Mouse (Mus musculus): ENCODE measurements around the gene Pex13. TPM values are rescaled to one million over a fixed set of nuclear protein-coding genes. Genes with fewer than 3 reads are reported as not detected.

Gene Pex13
- polyA plus RNA-seq, 1 experiment from 2014 or later: 42.8 TPM

GRCm38 (mm10) chr11:23688060-23688459, 22.3 kb upstream of the Pex13 start:
- H3K4me3 ChIP-seq (ENCODE audit: low read depth, low read length): no peak overlapping the region
- H3K9me3 ChIP-seq (ENCODE audit: control insufficient read depth, low read length): no peaks in the 10 kb centered on the region
- H3K27me3 ChIP-seq (ENCODE audit: control insufficient read depth, insufficient read depth, low read length): no peaks in the 10 kb centered on the region
- H3K4me2 ChIP-seq (ENCODE audit: low read depth, low read length, severe bottlenecking): no peak overlapping the region
- H3K36me3 ChIP-seq (ENCODE audit: control insufficient read depth, insufficient read depth, low read length): no peaks in the 10 kb centered on the region
- H3K27ac ChIP-seq (ENCODE audit: low read depth, low read length): no peak overlapping the region
- no peak for DNase-seq (ENCODE audit: low spot score)
- no peaks in the 10 kb centered on the region for H3K4me1 ChIP-seq (replicated peaks; ENCODE audit: control insufficient read depth, insufficient read depth, low read length)
- no peak overlapping the region for H3K9ac ChIP-seq (ENCODE audit: low read length)
- 94% methylated on average over 1 of the region's 1 CpGs for WGBS
- ATAC-seq (replicated peaks; ENCODE audit: low FRiP score): no peak

DNA sequence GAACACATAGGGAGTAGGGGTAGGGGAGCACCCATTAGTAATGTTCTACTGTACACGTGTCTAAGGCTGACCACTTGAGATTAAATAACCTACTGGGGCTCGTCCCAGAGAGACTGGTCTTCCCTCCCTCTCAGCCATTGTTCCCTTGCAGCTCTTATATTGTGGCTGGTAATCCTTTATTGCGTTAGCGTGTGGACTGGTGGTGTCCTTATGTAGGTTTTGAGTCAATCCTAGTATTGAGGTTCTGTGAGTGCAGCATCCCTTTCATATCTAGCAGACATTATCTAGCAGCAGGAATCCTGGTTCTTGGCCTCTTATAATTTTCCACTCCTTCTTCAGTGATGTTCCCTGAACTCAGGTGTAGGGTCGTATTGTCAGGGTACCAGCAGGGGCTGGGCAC, 20.9 kb upstream of the Pex13 start:
- no peaks in the 10 kb centered on the region for H3K9me3 ChIP-seq (ENCODE audit: control insufficient read depth, low read length)
- WGBS: 84% methylated on average over 5 of the region's 5 CpGs
- no peak overlapping the region for H3K4me2 ChIP-seq (ENCODE audit: low read depth, low read length, severe bottlenecking)
- no peak overlapping the region for H3K9ac ChIP-seq (ENCODE audit: low read length)
- DNase-seq (ENCODE audit: low spot score): no peak
- H3K27me3 ChIP-seq (ENCODE audit: control insufficient read depth, insufficient read depth, low read length): no peaks in the 10 kb centered on the region
- H3K4me3 ChIP-seq (ENCODE audit: low read depth, low read length): no peak overlapping the region
- H3K4me1 ChIP-seq (replicated peaks; ENCODE audit: control insufficient read depth, insufficient read depth, low read length): no peaks in the 10 kb centered on the region
- ATAC-seq (replicated peaks; ENCODE audit: low FRiP score): no peak
- no peak overlapping the region for H3K27ac ChIP-seq (ENCODE audit: low read depth, low read length)
- H3K36me3 ChIP-seq (ENCODE audit: control insufficient read depth, insufficient read depth, low read length): no peaks in the 10 kb centered on the region; the same call in 1 of the 2 replicates

DNA sequence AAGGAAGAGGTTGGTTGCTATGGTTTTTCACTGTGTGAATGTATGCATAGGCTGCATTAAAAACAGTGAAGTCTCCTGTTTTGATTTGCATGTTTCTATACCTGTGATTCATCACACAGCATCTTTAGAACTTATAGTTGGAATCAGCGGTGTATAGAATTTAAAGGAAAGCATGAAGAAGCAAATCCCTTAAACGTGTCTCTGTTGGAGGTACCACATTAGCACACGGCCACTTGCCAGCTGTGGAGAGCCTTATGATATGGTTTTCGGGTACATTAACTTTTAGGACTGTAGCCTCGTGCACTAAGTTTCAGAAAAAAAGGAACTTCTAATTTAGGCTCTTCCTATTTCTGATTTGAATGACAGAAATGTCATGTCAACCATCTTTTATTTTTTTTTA, 16.8 kb upstream of the Pex13 start:
- DNase-seq (ENCODE audit: low spot score) (no peak), ATAC-seq (replicated peaks; ENCODE audit: low FRiP score) (no peak)
- Histone ChIP-seq H3K4me3 (ENCODE audit: low read depth, low read length) (no peak overlapping the region), H3K9ac (ENCODE audit: low read length) (no peak overlapping the region), H3K36me3 (ENCODE audit: control insufficient read depth, insufficient read depth, low read length) (no peaks in the 10 kb centered on the region; the same call in 1 of the 2 replicates), H3K27ac (ENCODE audit: low read depth, low read length) (no peak overlapping the region), H3K4me2 (ENCODE audit: low read depth, low read length, severe bottlenecking) (no peak overlapping the region), H3K27me3 (ENCODE audit: control insufficient read depth, insufficient read depth, low read length) (no peaks in the 10 kb centered on the region), H3K4me1 (replicated peaks; ENCODE audit: control insufficient read depth, insufficient read depth, low read length) (no peaks in the 10 kb centered on the region), H3K9me3 (ENCODE audit: control insufficient read depth, low read length) (no peaks in the 10 kb centered on the region)
- WGBS: 90% methylated on average over 5 of the region's 5 CpGs

DNA sequence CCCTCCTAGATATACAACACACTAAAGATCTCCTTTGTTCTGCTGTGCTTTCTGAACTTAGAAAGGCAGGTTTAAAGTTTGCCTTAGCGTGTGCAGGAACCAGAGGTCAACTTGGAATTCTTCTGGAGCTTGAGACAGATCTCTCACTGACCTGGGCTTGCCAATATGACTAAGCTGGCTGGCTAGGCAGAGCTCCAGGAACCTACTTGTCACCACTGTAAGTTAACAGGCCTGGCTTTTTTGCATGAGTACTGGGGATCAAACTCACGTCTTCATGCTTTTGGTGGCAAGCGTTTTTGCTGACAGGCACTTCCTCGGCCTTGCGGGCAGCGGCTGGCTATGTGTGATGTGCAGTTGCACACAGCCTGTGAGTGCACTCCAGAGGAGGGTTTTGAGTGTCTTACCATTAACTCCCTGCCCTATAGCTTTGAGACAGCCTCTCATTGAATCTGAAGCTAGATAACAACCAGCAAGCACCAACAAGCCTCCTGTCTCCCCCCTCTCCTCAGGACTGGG, 14.7 kb upstream of the Pex13 start:
- no peak overlapping the region for H3K27ac ChIP-seq (ENCODE audit: low read depth, low read length)
- no peak overlapping the region for H3K4me3 ChIP-seq (ENCODE audit: low read depth, low read length)
- no peaks in the 10 kb centered on the region for H3K4me1 ChIP-seq (replicated peaks; ENCODE audit: control insufficient read depth, insufficient read depth, low read length)
- DNase-seq (ENCODE audit: low spot score) (no peak), ATAC-seq (replicated peaks; ENCODE audit: low FRiP score) (no peak)
- 92% methylated on average over 6 of the region's 6 CpGs for WGBS
- H3K36me3 ChIP-seq (ENCODE audit: control insufficient read depth, insufficient read depth, low read length): no peaks in the 10 kb centered on the region; the same call in 1 of the 2 replicates
- no peak overlapping the region for H3K4me2 ChIP-seq (ENCODE audit: low read depth, low read length, severe bottlenecking)
- H3K27me3 ChIP-seq (ENCODE audit: control insufficient read depth, insufficient read depth, low read length): no peaks in the 10 kb centered on the region
- H3K9me3 ChIP-seq (ENCODE audit: control insufficient read depth, low read length): no peaks in the 10 kb centered on the region
- H3K9ac ChIP-seq (ENCODE audit: low read length): no peak overlapping the region

GRCm38 (mm10) chr11:23679044-23679642, 13.4 kb upstream of the Pex13 start:
- WGBS: 43% methylated on average over 3 of the region's 3 CpGs
- no peaks in the 10 kb centered on the region; the same call in 1 of the 2 replicates for H3K36me3 ChIP-seq (ENCODE audit: control insufficient read depth, insufficient read depth, low read length)
- peak; percentile 64 for DNase-seq (ENCODE audit: low spot score)
- H3K27ac ChIP-seq (ENCODE audit: low read depth, low read length): no peak overlapping the region
- H3K4me1 ChIP-seq (replicated peaks; ENCODE audit: control insufficient read depth, insufficient read depth, low read length): no peaks in the 10 kb centered on the region
- H3K4me2 ChIP-seq (ENCODE audit: low read depth, low read length, severe bottlenecking): no peak overlapping the region
- H3K27me3 ChIP-seq (ENCODE audit: control insufficient read depth, insufficient read depth, low read length): no peaks in the 10 kb centered on the region
- no peaks in the 10 kb centered on the region for H3K9me3 ChIP-seq (ENCODE audit: control insufficient read depth, low read length)
- H3K4me3 ChIP-seq (ENCODE audit: low read depth, low read length): no peak overlapping the region
- peak; percentile 39; the same call in 1 of the 2 replicates for ATAC-seq (replicated peaks; ENCODE audit: low FRiP score)
- H3K9ac ChIP-seq (ENCODE audit: low read length): no peak overlapping the region

GRCm38 (mm10) chr11:23676100-23676499, 10.3 kb upstream of the Pex13 start:
- H3K9me3 ChIP-seq (ENCODE audit: control insufficient read depth, low read length): no peaks in the 10 kb centered on the region
- H3K4me1 ChIP-seq (replicated peaks; ENCODE audit: control insufficient read depth, insufficient read depth, low read length): no peaks in the 10 kb centered on the region
- H3K27ac ChIP-seq (ENCODE audit: low read depth, low read length): no peak overlapping the region
- H3K9ac ChIP-seq (ENCODE audit: low read length): no peak overlapping the region
- DNase-seq (ENCODE audit: low spot score) (no peak), ATAC-seq (replicated peaks; ENCODE audit: low FRiP score) (no peak)
- no peak overlapping the region for H3K4me3 ChIP-seq (ENCODE audit: low read depth, low read length)
- 88% methylated on average over 5 of the region's 5 CpGs for WGBS
- H3K4me2 ChIP-seq (ENCODE audit: low read depth, low read length, severe bottlenecking): no peak overlapping the region
- no peaks in the 10 kb centered on the region for H3K27me3 ChIP-seq (ENCODE audit: control insufficient read depth, insufficient read depth, low read length)
- peaks cover 3% of the 10 kb centered on the region for H3K36me3 ChIP-seq (ENCODE audit: control insufficient read depth, insufficient read depth, low read length)

- no peak overlapping the region for H3K4me3 ChIP-seq (ENCODE audit: low read depth, low read length)
- 89% methylated on average over 4 of the region's 4 CpGs for WGBS
- no peak overlapping the region for H3K9ac ChIP-seq (ENCODE audit: low read length)
- H3K36me3 ChIP-seq (ENCODE audit: control insufficient read depth, insufficient read depth, low read length): peaks cover 3% of the 10 kb centered on the region
- no peak overlapping the region for H3K27ac ChIP-seq (ENCODE audit: low read depth, low read length)
- H3K4me1 ChIP-seq (replicated peaks; ENCODE audit: control insufficient read depth, insufficient read depth, low read length): no peaks in the 10 kb centered on the region
- no peak overlapping the region for H3K4me2 ChIP-seq (ENCODE audit: low read depth, low read length, severe bottlenecking)
- H3K9me3 ChIP-seq (ENCODE audit: control insufficient read depth, low read length): no peaks in the 10 kb centered on the region
- ATAC-seq (replicated peaks; ENCODE audit: low FRiP score) (no peak), DNase-seq (ENCODE audit: low spot score) (no peak)
- H3K27me3 ChIP-seq (ENCODE audit: control insufficient read depth, insufficient read depth, low read length): no peaks in the 10 kb centered on the region
These were observed 6.5 kb upstream of the Pex13 start for GRCm38 (mm10) chr11:23672256-23672749.

- Histone ChIP-seq H3K4me1 (replicated peaks; ENCODE audit: control insufficient read depth, insufficient read depth, low read length) (no peaks in the 10 kb centered on the region), H3K4me3 (ENCODE audit: low read depth, low read length) (peak overlapping the region; percentile 91), H3K27me3 (ENCODE audit: control insufficient read depth, insufficient read depth, low read length) (no peaks in the 10 kb centered on the region), H3K9ac (ENCODE audit: low read length) (no peak overlapping the region), H3K9me3 (ENCODE audit: control insufficient read depth, low read length) (no peaks in the 10 kb centered on the region), H3K4me2 (ENCODE audit: low read depth, low read length, severe bottlenecking) (peak overlapping the region; percentile 64; the same call in 1 of the 2 replicates), H3K27ac (ENCODE audit: low read depth, low read length) (no peak overlapping the region), H3K36me3 (ENCODE audit: control insufficient read depth, insufficient read depth, low read length) (no peaks in the 10 kb centered on the region)
- WGBS: 64% methylated on average over 3 of the region's 3 CpGs
- DNase-seq (ENCODE audit: low spot score): no peak
- ATAC-seq (replicated peaks; ENCODE audit: low FRiP score): no peak
These were observed 1.4 kb upstream of the Pex13 start for GRCm38 (mm10) chr11:23667128-23667527.

GRCm38 (mm10) chr11:23666526-23666925, 767 bp upstream of the Pex13 start:
- H3K9ac ChIP-seq (ENCODE audit: low read length): peak overlapping the region; percentile 90
- ATAC-seq (replicated peaks; ENCODE audit: low FRiP score): no peak; the same call in 1 of the 2 replicates
- H3K36me3 ChIP-seq (ENCODE audit: control insufficient read depth, insufficient read depth, low read length): no peaks in the 10 kb centered on the region
- H3K4me3 ChIP-seq (ENCODE audit: low read depth, low read length): peak overlapping the region; percentile 91
- 12% methylated on average over 5 of the region's 5 CpGs for WGBS
- peak overlapping the region; percentile 78 for H3K27ac ChIP-seq (ENCODE audit: low read depth, low read length)
- H3K4me1 ChIP-seq (replicated peaks; ENCODE audit: control insufficient read depth, insufficient read depth, low read length): no peaks in the 10 kb centered on the region
- H3K27me3 ChIP-seq (ENCODE audit: control insufficient read depth, insufficient read depth, low read length): no peaks in the 10 kb centered on the region
- DNase-seq (ENCODE audit: low spot score): no peak
- no peaks in the 10 kb centered on the region for H3K9me3 ChIP-seq (ENCODE audit: control insufficient read depth, low read length)
- H3K4me2 ChIP-seq (ENCODE audit: low read depth, low read length, severe bottlenecking): peak overlapping the region; percentile 64
